Mouse (Mus musculus) MEL (cell line): ENCODE data around the gene Ncstn. TPM values are rescaled to one million over a fixed set of nuclear protein-coding genes. Genes with fewer than 3 reads are reported as not detected.

ENCODE experiments used
- DNase-seq: peaks from one replicate; pipeline ENCODE4 v3.0.0; 2011; ENCODE audit warnings: low read depth, low spot score
- H3K27ac ChIP-seq: 2 replicates; pipeline ENCODE4 v1.5.1; 2012; ENCODE audit warnings: low read depth, mild to moderate bottlenecking, control low read depth, low read length, moderate library complexity; ENCODE audit not compliant: control insufficient read depth
- H3K27me3 ChIP-seq, 2 experiments: fragments of 150-350 bp in 1 of 2; sonication (generic) in 1 of 2; 2 replicates each; pipeline ENCODE4 v1.6.1; 2012; ENCODE audit warnings: low read length in 2 of 2, mild to moderate bottlenecking in 2 of 2, improper control_type of control experiment in 1 of 2, moderate library complexity in 1 of 2; ENCODE audit not compliant: insufficient read depth in 2 of 2, control insufficient read depth in 1 of 2
- H3K36me3 ChIP-seq, 2 experiments: 2 replicates each; pipeline ENCODE4 v1.6.1; 2012 to 2014; ENCODE audit warnings: low read length in 2 of 2, improper control_type of control experiment in 1 of 2, inconsistent platforms in 1 of 2, mild to moderate bottlenecking in 1 of 2; ENCODE audit not compliant: insufficient read depth in 2 of 2, control insufficient read depth in 1 of 2
- H3K4me1 ChIP-seq, 2 experiments: fragments of 150-350 bp in 1 of 2; sonication (generic) in 1 of 2; 2 replicates each; pipeline ENCODE4 v1.6.1; 2012; ENCODE audit warnings: low read length in 2 of 2, improper control_type of control experiment in 1 of 2, mild to moderate bottlenecking in 1 of 2; ENCODE audit not compliant: insufficient read depth in 2 of 2, control insufficient read depth in 1 of 2
- H3K4me3 ChIP-seq, 2 experiments: fragments of 150-350 bp in 1 of 2; sonication (generic) in 1 of 2; 2 replicates each; pipeline ENCODE4 v1.5.1; 2012; ENCODE audit warnings: low read depth in 2 of 2, low read length in 2 of 2, mild to moderate bottlenecking in 2 of 2, moderate library complexity in 2 of 2, control low read depth in 1 of 2, improper control_type of control experiment in 1 of 2; ENCODE audit not compliant: control insufficient read depth in 1 of 2, insufficient read depth in 1 of 2
- H3K79me2 ChIP-seq: 2 replicates; pipeline ENCODE4 v1.6.1; 2012; ENCODE audit warnings: mild to moderate bottlenecking, low read length, moderate library complexity; ENCODE audit not compliant: control insufficient read depth, poor library complexity, insufficient read depth
- H3K9ac ChIP-seq: 2 replicates; pipeline ENCODE4 v1.6.1; 2012; ENCODE audit warnings: low read depth, mild to moderate bottlenecking, control low read depth, low read length, moderate library complexity; ENCODE audit not compliant: control insufficient read depth, poor library complexity, severe bottlenecking
- H3K9me3 ChIP-seq: fragments of 150-350 bp; sonication (generic); replicated peaks from 2 replicates; pipeline ENCODE4 v1.6.1; 2012; ENCODE audit warnings: mild to moderate bottlenecking, low read length, improper control_type of control experiment, moderate library complexity; ENCODE audit not compliant: insufficient read depth
- CHD1 ChIP-seq: IDR thresholded peaks from 2 replicates; pipeline ENCODE4 v1.6.1; 2012; ENCODE audit warnings: low read depth, mild to moderate bottlenecking, inconsistent platforms, low read length, improper control_type of control experiment
- CHD2 ChIP-seq: IDR thresholded peaks from 2 replicates; pipeline ENCODE4 v1.6.1; 2011; ENCODE audit warnings: low read length, improper control_type of control experiment
- CTCF ChIP-seq, 3 experiments: IDR thresholded peaks in 2 of 3; conservative IDR thresholded peaks in 1 of 3; 2 replicates each; pipeline ENCODE4 v1.5.1; 2011 to 2012; ENCODE audit warnings: low read length in 3 of 3, low read depth in 2 of 3, mild to moderate bottlenecking in 2 of 3, improper control_type of control experiment in 1 of 3, inconsistent platforms in 1 of 3, mixed read lengths in 1 of 3, moderate library complexity in 1 of 3; ENCODE audit not compliant: control insufficient read depth in 1 of 3, insufficient read depth in 1 of 3, poor library complexity in 1 of 3, severe bottlenecking in 1 of 3
- E2F4 ChIP-seq: IDR thresholded peaks from 2 replicates; pipeline ENCODE4 v1.6.1; 2011; ENCODE audit warnings: low read depth, low read length, improper control_type of control experiment, borderline replicate concordance
- EP300 ChIP-seq, 2 experiments: IDR thresholded peaks; 2 replicates each; pipeline ENCODE4 v1.6.1; 2011; ENCODE audit warnings: improper control_type of control experiment in 2 of 2, low read length in 2 of 2, low read depth in 1 of 2, mild to moderate bottlenecking in 1 of 2
- HCFC1 ChIP-seq: IDR thresholded peaks from 2 replicates; pipeline ENCODE4 v1.6.1; 2012; ENCODE audit warnings: low read depth, mild to moderate bottlenecking, inconsistent platforms, low read length, improper control_type of control experiment, moderate library complexity
- MAX ChIP-seq: IDR thresholded peaks from 2 replicates; pipeline ENCODE4 v1.6.1; 2011; ENCODE audit warnings: low read length, improper control_type of control experiment
- MAZ ChIP-seq: IDR thresholded peaks from 2 replicates; pipeline ENCODE4 v1.6.1; 2012; ENCODE audit warnings: low read depth, mild to moderate bottlenecking, inconsistent platforms, low read length, improper control_type of control experiment
- MEF2A ChIP-seq: IDR thresholded peaks from 2 replicates; pipeline ENCODE4 v1.6.1; 2014; ENCODE audit warnings: low read depth, mild to moderate bottlenecking, inconsistent platforms, low read length, improper control_type of control experiment; ENCODE audit not compliant: poor library complexity, insufficient replicate concordance, severe bottlenecking; ENCODE audit errors: extremely low read depth
- MXI1 ChIP-seq: IDR thresholded peaks from 2 replicates; pipeline ENCODE4 v1.6.1; 2011; ENCODE audit warnings: mild to moderate bottlenecking, low read depth, low read length, improper control_type of control experiment
- NELFE ChIP-seq: IDR thresholded peaks from 2 replicates; pipeline ENCODE4 v1.6.1; 2011; ENCODE audit warnings: low read depth, low read length, improper control_type of control experiment
- POLR2AphosphoS2 ChIP-seq: IDR thresholded peaks from 2 replicates; pipeline ENCODE4 v1.6.1; 2011; ENCODE audit warnings: low read length, improper control_type of control experiment
- POLR2AphosphoS5 ChIP-seq: IDR thresholded peaks from 2 replicates; pipeline ENCODE4 v1.6.1; 2012; ENCODE audit warnings: low read depth, borderline replicate concordance, mild to moderate bottlenecking, inconsistent platforms, low read length, moderate library complexity, mixed read lengths
- RAD21 ChIP-seq: IDR thresholded peaks from 2 replicates; pipeline ENCODE4 v1.6.1; 2011; ENCODE audit warnings: mild to moderate bottlenecking, low read depth, low read length, improper control_type of control experiment
- RCOR1 ChIP-seq: IDR thresholded peaks from 2 replicates; pipeline ENCODE4 v1.6.1; 2012; ENCODE audit warnings: low read depth, mild to moderate bottlenecking, inconsistent platforms, low read length, improper control_type of control experiment
- SMC3 ChIP-seq: IDR thresholded peaks from 2 replicates; pipeline ENCODE4 v1.6.1; 2011; ENCODE audit warnings: low read depth, low read length, improper control_type of control experiment
- USF1 ChIP-seq: IDR thresholded peaks from 2 replicates; pipeline ENCODE4 v1.6.1; 2014; ENCODE audit warnings: low read depth, mild to moderate bottlenecking, inconsistent platforms, low read length, improper control_type of control experiment, moderate library complexity
- USF2 ChIP-seq, 2 experiments: IDR thresholded peaks; 2 replicates each; pipeline ENCODE4 v1.6.1; 2011 to 2012; ENCODE audit warnings: improper control_type of control experiment in 2 of 2, low read length in 2 of 2, borderline replicate concordance in 1 of 2, inconsistent platforms in 1 of 2, low read depth in 1 of 2, mild to moderate bottlenecking in 1 of 2; ENCODE audit not compliant: insufficient read depth in 1 of 2
- ZC3H11A ChIP-seq: IDR thresholded peaks from 2 replicates; pipeline ENCODE4 v1.6.1; 2012; ENCODE audit warnings: low read depth, mild to moderate bottlenecking, inconsistent platforms, low read length, improper control_type of control experiment
- ZKSCAN1 ChIP-seq: IDR thresholded peaks from 2 replicates; pipeline ENCODE4 v1.6.1; 2012; ENCODE audit warnings: low read depth, mild to moderate bottlenecking, inconsistent platforms, low read length, improper control_type of control experiment, moderate library complexity
- ZMIZ1 ChIP-seq: IDR thresholded peaks from 2 replicates; pipeline ENCODE4 v1.6.1; 2012; ENCODE audit warnings: low read depth, mild to moderate bottlenecking, inconsistent platforms, low read length, improper control_type of control experiment, moderate library complexity
- ZNF384 ChIP-seq: IDR thresholded peaks from 2 replicates; pipeline ENCODE4 v1.6.1; 2012; ENCODE audit warnings: low read depth, mild to moderate bottlenecking, inconsistent platforms, low read length, improper control_type of control experiment
- polyA plus RNA-seq, 2 experiments: library from polyadenylated mRNA; stranded (reverse) in 1 of 2; unstranded in 1 of 2; fragments of >175 nt in 1 of 2; fragments of >200 nt in 1 of 2; gene quantifications; 2 replicates each; pipeline versions ENCODE4 v1.2.1 to v1.2.4; 2012; ENCODE audit warnings: low replicate concordance in 2 of 2, low read depth in 1 of 2; ENCODE audit not compliant: insufficient read length in 2 of 2, insufficient read depth in 1 of 2, missing spikeins in 1 of 2
- total RNA-seq: library from RNA; depleted of rRNA; stranded (reverse); fragments of 300-350 nt; gene quantifications from 2 replicates; pipeline ENCODE4 v1.2.3, GENCODE M21; 2012

The Ncstn gene
- total and polyA plus RNA-seq, 3 experiments = 9.9 to 38.5 TPM; not detected in 1

DNA sequence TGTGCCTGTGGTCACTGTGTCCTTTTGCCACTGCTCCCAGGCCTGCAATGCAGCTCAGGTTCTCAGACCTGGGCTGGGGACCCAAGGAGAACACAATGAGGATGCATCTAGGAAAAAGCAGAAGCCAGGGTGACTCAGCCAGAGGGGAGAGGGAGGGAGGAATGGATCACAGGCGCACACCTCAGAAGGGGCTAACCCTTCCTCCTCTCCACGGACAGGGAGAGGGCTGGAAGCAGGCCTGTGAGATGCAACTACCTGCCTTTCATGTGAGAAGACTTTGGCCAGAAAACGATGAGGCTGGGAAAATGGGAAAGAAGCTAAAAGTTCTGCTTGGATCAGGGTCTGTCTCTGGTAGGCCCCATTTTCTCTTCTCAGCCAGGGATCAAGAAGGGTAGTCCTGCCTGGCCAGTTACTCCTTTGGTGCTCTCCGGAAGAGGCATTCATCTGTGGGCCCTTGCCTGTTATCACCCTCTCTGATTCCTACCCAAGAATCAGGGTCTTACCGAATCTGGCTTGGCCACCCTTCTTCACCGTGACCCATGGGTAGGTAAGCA is 65.0 kb downstream of the Ncstn start:
- Histone ChIP-seq H3K9me3 (no peaks in the 10 kb centered on the region), H3K27ac (no peak overlapping the region), H3K9ac (no peak overlapping the region), H3K79me2 (no peaks in the 10 kb centered on the region), H3K27me3 (no peaks in the 10 kb centered on the region), H3K4me3 (no peak overlapping the region), H3K36me3 (no peaks in the 10 kb centered on the region), H3K4me1 (no peaks in the 10 kb centered on the region)
- TF ChIP-seq MXI1 (no peak), ZMIZ1 (no peak), EP300 (IDR thresholded peaks at IDR 0.05; ENCODE audit: low read depth in 1 of 2, low read length in 2 of 2) (no peak), RAD21 (no peak)
- no peak for DNase-seq

DNA sequence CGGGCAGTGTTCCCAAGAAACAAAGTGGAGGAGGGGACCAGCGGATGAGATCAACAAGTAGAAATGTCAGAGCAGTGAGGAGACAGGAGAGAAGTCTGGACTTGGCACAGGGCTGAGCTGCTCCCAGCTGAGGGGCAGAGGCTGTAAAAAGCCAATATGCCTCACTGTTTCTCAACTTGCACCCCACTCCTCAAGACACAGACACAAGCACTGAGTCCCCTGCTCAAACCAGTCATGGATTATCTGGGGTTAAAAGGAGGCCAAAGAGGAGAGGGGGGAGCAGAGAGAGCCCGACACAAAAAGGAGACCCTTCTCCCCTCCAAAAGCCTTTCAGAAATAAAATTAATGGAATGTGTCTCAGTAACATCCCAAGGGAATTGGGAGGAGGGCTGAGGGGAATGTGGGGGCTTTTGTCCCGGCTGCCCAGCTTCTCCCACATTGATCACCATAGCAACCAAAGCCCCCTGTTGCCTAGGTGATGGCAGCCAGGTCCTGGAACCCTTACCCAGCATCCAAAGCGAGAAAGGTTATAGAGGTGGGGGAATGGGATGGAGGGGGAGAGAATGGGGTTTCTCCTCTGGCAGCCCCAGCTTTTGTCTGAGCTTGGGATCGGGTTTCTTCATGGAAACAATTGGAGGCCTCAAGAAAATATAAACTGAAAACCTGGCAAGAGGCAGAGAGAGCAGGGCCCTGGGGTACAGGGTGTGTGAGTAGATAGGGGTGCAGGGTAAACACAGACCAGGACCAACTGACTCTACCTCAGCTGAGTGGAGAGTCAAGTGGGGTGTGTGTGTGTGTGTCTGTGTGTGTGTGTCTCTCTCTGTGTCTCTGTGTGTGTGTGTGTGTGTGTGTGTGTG is 65.7 kb downstream of the Ncstn start:
- no peaks in the 10 kb centered on the region for H3K79me2 ChIP-seq
- H3K36me3 ChIP-seq = no peaks in the 10 kb centered on the region
- no peak for TF ChIP-seq USF2 (IDR thresholded peaks at IDR 0.05; ENCODE audit: borderline replicate concordance in 1 of 2, insufficient read depth in 1 of 2, low read depth in 1 of 2, low read length in 2 of 2)
- TF ChIP-seq CHD2 = no peak
- TF ChIP-seq POLR2AphosphoS5 = no peak
- no peak for TF ChIP-seq NELFE
- no peak for TF ChIP-seq ZNF384
- no peak for TF ChIP-seq MAX
- TF ChIP-seq EP300 (IDR thresholded peaks at IDR 0.05; ENCODE audit: low read depth in 1 of 2, low read length in 2 of 2) = no peak
- no peak for TF ChIP-seq E2F4
- TF ChIP-seq ZC3H11A = no peak
- TF ChIP-seq RAD21 = no peak
- no peak for TF ChIP-seq POLR2AphosphoS2
- no peak for TF ChIP-seq USF1
- TF ChIP-seq RCOR1 = no peak
- no peak for TF ChIP-seq MAZ
- TF ChIP-seq MEF2A = no peak
- TF ChIP-seq HCFC1 = no peak
- TF ChIP-seq SMC3 = no peak
- no peak for TF ChIP-seq CTCF (IDR thresholded peaks at IDR 0.05 in 2 of 3, conservative IDR thresholded peaks at IDR 0.05 in 1 of 3; ENCODE audit: control insufficient read depth in 1 of 3, insufficient read depth in 1 of 3, low read depth in 2 of 3, low read length in 3 of 3, poor library complexity in 1 of 3, severe bottlenecking in 1 of 3)
- TF ChIP-seq ZKSCAN1 = no peak
- no peak for TF ChIP-seq CHD1
- no peaks in the 10 kb centered on the region for H3K27me3 ChIP-seq
- H3K27ac ChIP-seq = no peak overlapping the region
- H3K9ac ChIP-seq = no peak overlapping the region
- DNase-seq = no peak
- no peak overlapping the region for H3K4me3 ChIP-seq
- H3K4me1 ChIP-seq = no peaks in the 10 kb centered on the region
- H3K9me3 ChIP-seq = no peaks in the 10 kb centered on the region
